Mouse (Mus musculus): Measurements from ENCODE around the gene Serpina9. TPM values are rescaled to one million over a fixed set of nuclear protein-coding genes. Genes with fewer than 3 reads are reported as not detected.

The Serpina9 gene
- polyA plus RNA-seq, 1 experiment from 2014 or later, result 0.08 TPM

- no peak overlapping the region for H3K9ac ChIP-seq
- ATAC-seq (ENCODE audit: low FRiP score), result no peak
These were observed 24.6 kb downstream of the Serpina9 start for GRCm38 (mm10) chr12:103988754-103989513.

GRCm38 (mm10) chr12:103985868-103986267, 27.7 kb downstream of the Serpina9 start:
- H3K9me3 ChIP-seq (replicated peaks), result no peaks in the 10 kb centered on the region
- H3K9ac ChIP-seq, result no peak overlapping the region
- 73% methylated on average over 5 of the region's 5 CpGs for WGBS
- H3K4me1 ChIP-seq, result no peaks in the 10 kb centered on the region
- no peak overlapping the region for H3K4me2 ChIP-seq (replicated peaks)
- H3K4me3 ChIP-seq, result no peak overlapping the region
- no peak overlapping the region for H3K27ac ChIP-seq
- H3K36me3 ChIP-seq, result no peaks in the 10 kb centered on the region
- no peaks in the 10 kb centered on the region for H3K27me3 ChIP-seq
- no peak for ATAC-seq (ENCODE audit: low FRiP score)

More at GRCm38 (mm10) chr12:103988754-103989513, 24.6 kb downstream of the Serpina9 start:
- Histone ChIP-seq H3K36me3 (no peaks in the 10 kb centered on the region), H3K27me3 (no peaks in the 10 kb centered on the region; the same call in 1 of the 2 replicates), H3K27ac (no peak overlapping the region), H3K4me1 (no peaks in the 10 kb centered on the region), H3K9me3 (replicated peaks) (no peaks in the 10 kb centered on the region), H3K4me2 (replicated peaks) (no peak overlapping the region), H3K4me3 (no peak overlapping the region)
- 67% methylated on average over 14 of the region's 14 CpGs for WGBS

DNA sequence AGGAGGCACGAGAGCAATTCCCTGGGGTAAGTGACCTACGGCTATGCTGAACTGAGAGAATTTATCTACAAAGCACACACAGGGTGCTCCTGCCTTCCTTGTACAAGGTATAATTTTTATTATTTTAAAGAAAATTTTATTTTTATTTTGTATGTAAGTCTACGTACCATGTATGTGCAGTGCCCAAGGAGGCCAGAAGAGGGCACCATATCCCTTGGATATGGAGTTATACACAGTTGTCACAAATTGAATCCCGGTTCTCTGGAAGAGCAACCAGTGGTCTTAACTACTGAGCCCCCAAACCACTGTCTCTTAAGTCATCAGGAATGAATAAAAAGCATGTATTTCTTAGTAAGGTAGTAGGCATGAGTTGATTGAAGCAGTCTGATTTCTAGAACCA, 28.6 kb downstream of the Serpina9 start:
- 71% methylated on average over 4 of the region's 4 CpGs for WGBS
- no peak overlapping the region for H3K4me2 ChIP-seq (replicated peaks)
- H3K9ac ChIP-seq, result no peak overlapping the region
- no peak overlapping the region for H3K4me3 ChIP-seq
- no peak overlapping the region for H3K27ac ChIP-seq
- no peaks in the 10 kb centered on the region for H3K4me1 ChIP-seq
- ATAC-seq (ENCODE audit: low FRiP score), result no peak
- no peaks in the 10 kb centered on the region for H3K9me3 ChIP-seq (replicated peaks)
- H3K27me3 ChIP-seq, result no peaks in the 10 kb centered on the region
- no peaks in the 10 kb centered on the region for H3K36me3 ChIP-seq

- H3K9ac ChIP-seq, result no peak overlapping the region
- no peak overlapping the region for H3K4me2 ChIP-seq (replicated peaks)
- H3K27ac ChIP-seq, result no peak overlapping the region
- H3K36me3 ChIP-seq, result no peaks in the 10 kb centered on the region
- no peaks in the 10 kb centered on the region for H3K9me3 ChIP-seq (replicated peaks)
- WGBS, result 81% methylated on average over 7 of the region's 7 CpGs
- H3K27me3 ChIP-seq, result no peaks in the 10 kb centered on the region
- no peak overlapping the region for H3K4me3 ChIP-seq
- no peaks in the 10 kb centered on the region for H3K4me1 ChIP-seq
- ATAC-seq (ENCODE audit: low FRiP score), result no peak
These were observed 31.8 kb downstream of the Serpina9 start for GRCm38 (mm10) chr12:103981646-103982360.

- 86% methylated on average over 10 of the region's 10 CpGs for WGBS
These were observed 35.3 kb downstream of the Serpina9 start for GRCm38 (mm10) chr12:103978294-103978693.

DNA sequence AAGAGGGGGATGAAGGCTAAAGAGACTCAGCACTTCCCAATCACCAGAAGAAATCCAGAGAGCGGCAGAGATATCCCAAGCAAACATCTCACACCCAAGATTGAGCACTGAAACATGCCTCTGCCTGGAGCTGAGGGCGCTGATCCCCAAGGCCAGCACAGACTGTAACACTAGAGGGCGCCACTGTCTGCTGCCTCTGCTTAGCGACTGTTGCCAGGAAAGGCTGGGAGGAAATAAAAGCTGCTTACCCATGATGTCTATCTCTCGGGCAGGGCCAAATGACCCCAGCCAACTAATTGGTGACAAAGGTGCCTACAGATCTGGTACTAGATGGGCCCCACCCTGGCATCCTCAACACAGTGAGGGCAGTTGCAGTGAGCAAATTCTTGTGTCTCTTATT, 35.7 kb downstream of the Serpina9 start:
- WGBS, result 41% methylated on average over 5 of the region's 5 CpGs
- H3K4me3 ChIP-seq, result no peak overlapping the region
- no peaks in the 10 kb centered on the region for H3K4me1 ChIP-seq
- no peaks in the 10 kb centered on the region for H3K36me3 ChIP-seq
- no peak overlapping the region for H3K27ac ChIP-seq
- H3K4me2 ChIP-seq (replicated peaks), result no peak overlapping the region
- no peaks in the 10 kb centered on the region for H3K27me3 ChIP-seq
- no peak for ATAC-seq (ENCODE audit: low FRiP score)
- H3K9me3 ChIP-seq (replicated peaks), result no peaks in the 10 kb centered on the region
- H3K9ac ChIP-seq, result no peak overlapping the region

More at GRCm38 (mm10) chr12:103978294-103978693, 35.3 kb downstream of the Serpina9 start:
- Histone ChIP-seq H3K4me3 (no peak overlapping the region), H3K27ac (no peak overlapping the region), H3K36me3 (no peaks in the 10 kb centered on the region), H3K4me2 (replicated peaks) (no peak overlapping the region), H3K27me3 (no peaks in the 10 kb centered on the region), H3K9me3 (replicated peaks) (no peaks in the 10 kb centered on the region), H3K4me1 (no peaks in the 10 kb centered on the region), H3K9ac (no peak overlapping the region)
- no peak for ATAC-seq (ENCODE audit: low FRiP score)

GRCm38 (mm10) chr12:103977060-103977459, 36.5 kb downstream of the Serpina9 start:
- H3K9me3 ChIP-seq (replicated peaks), result no peaks in the 10 kb centered on the region
- 64% methylated on average over 3 of the region's 3 CpGs for WGBS
- no peak for ATAC-seq (ENCODE audit: low FRiP score)

GRCm38 (mm10) chr12:103971080-103971479, 42.5 kb downstream of the Serpina9 start:
- Histone ChIP-seq H3K4me3 (no peak overlapping the region), H3K9ac (no peak overlapping the region), H3K4me2 (replicated peaks) (no peak overlapping the region), H3K9me3 (replicated peaks) (peaks cover 12% of the 10 kb centered on the region; the same call in 1 of the 2 replicates), H3K27ac (no peak overlapping the region), H3K4me1 (no peaks in the 10 kb centered on the region), H3K27me3 (no peaks in the 10 kb centered on the region), H3K36me3 (no peaks in the 10 kb centered on the region)
- WGBS, result 91% methylated on average over 4 of the region's 4 CpGs
- ATAC-seq (ENCODE audit: low FRiP score), result no peak

More at GRCm38 (mm10) chr12:103977060-103977459, 36.5 kb downstream of the Serpina9 start:
- Histone ChIP-seq H3K4me1 (no peaks in the 10 kb centered on the region), H3K9ac (no peak overlapping the region), H3K36me3 (no peaks in the 10 kb centered on the region), H3K4me3 (no peak overlapping the region), H3K27me3 (no peaks in the 10 kb centered on the region), H3K27ac (no peak overlapping the region), H3K4me2 (replicated peaks) (no peak overlapping the region)

DNA sequence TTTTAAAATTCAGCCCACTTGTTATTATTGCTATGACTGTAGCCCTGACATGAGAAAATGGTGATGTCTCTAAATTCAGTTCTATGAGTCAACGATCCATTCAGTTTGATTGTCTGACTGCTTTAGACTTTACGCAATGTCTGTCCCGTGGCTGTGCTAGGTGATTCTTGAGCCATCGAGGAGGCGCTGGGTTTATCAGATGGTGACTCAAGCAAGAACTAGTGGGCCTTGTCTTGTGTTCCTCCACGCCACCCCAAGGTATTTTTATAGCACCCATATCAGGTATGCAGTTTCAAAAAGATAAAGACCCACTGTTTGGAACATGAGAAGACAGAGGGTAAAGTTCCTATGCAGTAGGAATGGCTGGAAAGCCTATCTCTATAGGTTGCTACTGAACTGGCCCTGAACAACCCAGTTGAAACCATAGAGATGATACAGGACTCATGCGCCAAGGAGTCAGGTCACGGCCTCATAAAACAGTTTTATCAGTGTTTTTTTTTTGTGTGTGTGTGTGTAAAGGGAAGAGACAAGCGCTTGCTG, 43.9 kb downstream of the Serpina9 start:
- H3K36me3 ChIP-seq, result no peaks in the 10 kb centered on the region
- H3K27me3 ChIP-seq, result no peaks in the 10 kb centered on the region
- 89% methylated on average over 9 of the region's 9 CpGs for WGBS
- no peak overlapping the region for H3K9ac ChIP-seq
- H3K4me3 ChIP-seq, result no peak overlapping the region
- no peaks in the 10 kb centered on the region for H3K4me1 ChIP-seq
- H3K4me2 ChIP-seq (replicated peaks), result no peak overlapping the region
- peaks cover 12% of the 10 kb centered on the region; the same call in 1 of the 2 replicates for H3K9me3 ChIP-seq (replicated peaks)
- H3K27ac ChIP-seq, result no peak overlapping the region
- ATAC-seq (ENCODE audit: low FRiP score), result no peak

GRCm38 (mm10) chr12:103966761-103967160, 46.8 kb downstream of the Serpina9 start:
- 74% methylated on average over 3 of the region's 3 CpGs for WGBS
- Histone ChIP-seq H3K36me3 (no peaks in the 10 kb centered on the region), H3K4me3 (no peak overlapping the region), H3K4me1 (no peaks in the 10 kb centered on the region), H3K4me2 (replicated peaks) (no peak overlapping the region), H3K9ac (no peak overlapping the region), H3K27me3 (no peaks in the 10 kb centered on the region), H3K9me3 (replicated peaks) (peaks cover 12% of the 10 kb centered on the region; the same call in 1 of the 2 replicates), H3K27ac (no peak overlapping the region)
- no peak for ATAC-seq (ENCODE audit: low FRiP score)

DNA sequence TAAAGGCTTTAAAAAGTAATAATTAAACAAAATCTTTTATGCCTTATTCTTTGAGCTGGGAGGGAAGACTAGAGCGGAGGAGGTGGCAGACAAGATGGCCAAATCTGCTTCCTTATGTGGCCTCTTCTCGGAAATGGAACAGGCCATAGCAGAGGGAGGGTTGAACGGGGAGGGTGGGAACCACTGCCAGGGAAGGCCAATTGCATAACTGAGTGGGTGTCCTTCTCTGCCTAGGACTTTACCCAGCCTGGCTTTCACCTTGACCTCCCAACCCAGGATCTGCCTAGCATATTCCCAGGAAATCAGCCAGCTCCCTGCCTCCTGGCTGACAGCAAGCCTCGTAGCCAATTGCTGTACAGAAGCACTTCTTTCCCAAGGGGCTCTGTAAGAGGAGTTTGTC, 50.3 kb downstream of the Serpina9 start:
- no peak overlapping the region for H3K27ac ChIP-seq
- 79% methylated on average over 4 of the region's 4 CpGs for WGBS
- H3K4me2 ChIP-seq (replicated peaks), result no peak overlapping the region
- no peak overlapping the region for H3K9ac ChIP-seq
- H3K4me1 ChIP-seq, result no peaks in the 10 kb centered on the region
- H3K4me3 ChIP-seq, result no peak overlapping the region
- no peaks in the 10 kb centered on the region for H3K27me3 ChIP-seq
- no peaks in the 10 kb centered on the region for H3K36me3 ChIP-seq
- H3K9me3 ChIP-seq (replicated peaks), result no peaks in the 10 kb centered on the region
- ATAC-seq (ENCODE audit: low FRiP score), result no peak

DNA sequence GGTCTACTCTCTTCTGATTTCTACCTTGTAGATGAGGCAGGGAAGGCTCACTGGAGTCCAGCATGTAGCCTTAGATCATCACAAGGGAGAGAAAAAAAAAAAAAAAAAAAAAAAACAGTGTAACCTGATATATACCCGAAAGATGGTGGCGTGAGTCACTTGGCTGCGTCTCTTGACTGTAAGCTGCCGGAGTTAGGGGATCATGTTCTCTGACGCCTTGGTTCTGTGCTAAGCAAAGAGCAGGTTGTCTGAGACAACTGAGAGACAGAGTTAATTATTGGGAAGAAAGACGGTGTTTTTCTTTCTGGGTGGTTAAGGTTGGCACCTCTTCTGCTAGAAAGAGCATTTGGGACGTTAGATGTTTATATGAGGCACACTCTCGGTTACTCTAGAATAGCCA, 50.7 kb downstream of the Serpina9 start:
- Histone ChIP-seq H3K27ac (no peak overlapping the region), H3K27me3 (no peaks in the 10 kb centered on the region), H3K36me3 (no peaks in the 10 kb centered on the region), H3K4me3 (no peak overlapping the region), H3K4me1 (no peaks in the 10 kb centered on the region), H3K4me2 (replicated peaks) (no peak overlapping the region), H3K9ac (no peak overlapping the region), H3K9me3 (replicated peaks) (no peaks in the 10 kb centered on the region)
- WGBS, result 76% methylated on average over 8 of the region's 8 CpGs
- ATAC-seq (ENCODE audit: low FRiP score), result no peak
